Mouse (Mus musculus) thymus, postnatal 10 days (tissue): Measurements from ENCODE around the gene Arid2.
"Not testable (repeated sequence)": the region's sequence is repeated elsewhere in the genome, so short reads cannot be mapped to it uniquely, and the experiment has no call there.

Source experiments
- DNase-seq, 2 experiments: peaks; one replicate each; pipeline ENCODE4 v3.0.0; 2021; ENCODE audit warnings: low spot score in 2 of 2

The Arid2 gene

GRCm38 (mm10) chr15:96418161-96418560 is 130.8 kb downstream of the Arid2 start:
- no peak for DNase-seq

GRCm38 (mm10) chr15:96419920-96420319 is 132.6 kb downstream of the Arid2 start:
- DNase-seq = no peak

- DNase-seq = no peak
Observed at GRCm38 (mm10) chr15:96434202-96434601, 146.9 kb downstream of the Arid2 start.

GRCm38 (mm10) chr15:96441480-96441879 is 154.2 kb downstream of the Arid2 start:
- not testable (repeated sequence) for DNase-seq

- DNase-seq = no peak
Observed at GRCm38 (mm10) chr15:96446785-96447184, 159.5 kb downstream of the Arid2 start.

GRCm38 (mm10) chr15:96448656-96449299 is 161.5 kb downstream of the Arid2 start:
- no peak for DNase-seq

GRCm38 (mm10) chr15:96453346-96453745 is 166.0 kb downstream of the Arid2 start:
- DNase-seq = no peak
